Mouse (Mus musculus) midbrain, embryonic 11.5 days (tissue): Measurements from ENCODE around the gene Map3k3. TPM values are rescaled to one million over a fixed set of nuclear protein-coding genes. Genes with fewer than 3 reads are reported as not detected.

Experiments
- ATAC-seq: fragments of 200-750 bp; cut with Nextera tagmentation; 2 replicates; pipeline ENCODE4 v1.8.0; 2017; ENCODE audit warnings: moderate TSS enrichment, moderate library complexity; ENCODE audit not compliant: low FRiP score
- DNase-seq: peaks from one replicate; pipeline ENCODE4 v3.0.0; 2015; ENCODE audit warnings: low spot score; ENCODE audit errors: missing footprints
- H3K27ac ChIP-seq: fragments of 300-500 bp; sonication (generic); 2 replicates; pipeline ENCODE4 v1.5.1; 2014; ENCODE audit warnings: low read depth, low read length
- H3K27me3 ChIP-seq: fragments of 300-500 bp; sonication (generic); 2 replicates; pipeline ENCODE4 v1.6.1; 2014; ENCODE audit warnings: mild to moderate bottlenecking, low read length, moderate library complexity, mixed read lengths; ENCODE audit not compliant: control insufficient read depth, insufficient read depth
- H3K36me3 ChIP-seq: fragments of 300-500 bp; sonication (generic); 2 replicates; pipeline ENCODE4 v1.6.1; 2014; ENCODE audit warnings: mild to moderate bottlenecking, low read length, moderate library complexity, mixed read lengths; ENCODE audit not compliant: control insufficient read depth, insufficient read depth
- H3K4me1 ChIP-seq: fragments of 300-500 bp; sonication (generic); 2 replicates; pipeline ENCODE4 v1.6.1; 2014; ENCODE audit warnings: low read length; ENCODE audit not compliant: control insufficient read depth, insufficient read depth
- H3K4me2 ChIP-seq: fragments of 300-500 bp; sonication (generic); 2 replicates; pipeline ENCODE4 v1.6.1; 2014; ENCODE audit warnings: mild to moderate bottlenecking, moderate library complexity
- H3K4me3 ChIP-seq: fragments of 300-500 bp; sonication (generic); 2 replicates; pipeline ENCODE4 v1.5.1; 2014; ENCODE audit warnings: low read depth, low read length
- H3K9ac ChIP-seq: fragments of 300-500 bp; sonication (generic); 2 replicates; pipeline ENCODE4 v1.6.1; 2014; ENCODE audit warnings: low read length
- H3K9me3 ChIP-seq: fragments of 300-500 bp; sonication (generic); 2 replicates; pipeline ENCODE4 v1.6.1; 2016; ENCODE audit warnings: low read length; ENCODE audit not compliant: control insufficient read depth
- WGBS: fragments of 180-500 bp; shearing (Covaris S2); extraction: QIAGEN DNeasy Blood & Tissue Kit; methylation state at CpG from one replicate; pipeline ENCODE4 v1.1.7; 2014; 5-methylcytosine and 5-hydroxymethylcytosine counted together
- polyA plus RNA-seq: library from polyadenylated mRNA; unstranded; fragments of >200 nt; fragmentation: Nextera tagmentation; extraction: Ambion mirVana; gene quantifications from 2 replicates; pipeline ENCODE4 v1.2.1, GENCODE M21; 2014

The Map3k3 gene
- polyA plus RNA-seq, 1 experiment from 2014 or later = 16.8 TPM

GRCm38 (mm10) chr11:106053921-106054320, 30.5 kb upstream of the Map3k3 start:
- Histone ChIP-seq H3K36me3 (peaks cover 22% of the 10 kb centered on the region), H3K4me3 (no peak overlapping the region), H3K27me3 (no peaks in the 10 kb centered on the region), H3K27ac (no peak overlapping the region), H3K9ac (no peak overlapping the region), H3K4me2 (no peak overlapping the region), H3K9me3 (no peaks in the 10 kb centered on the region), H3K4me1 (no peaks in the 10 kb centered on the region)
- DNase-seq (no peak), ATAC-seq (no peak)
- 93% methylated on average over 2 of the region's 2 CpGs for WGBS

- no peak overlapping the region for H3K27ac ChIP-seq
- no peaks in the 10 kb centered on the region for H3K4me1 ChIP-seq
- no peaks in the 10 kb centered on the region for H3K9me3 ChIP-seq
- H3K36me3 ChIP-seq = peaks cover 22% of the 10 kb centered on the region
- no peak overlapping the region for H3K9ac ChIP-seq
- H3K4me3 ChIP-seq = no peak overlapping the region
- 92% methylated on average over 8 of the region's 8 CpGs for WGBS
- ATAC-seq = no peak
- no peak overlapping the region for H3K4me2 ChIP-seq
- no peaks in the 10 kb centered on the region for H3K27me3 ChIP-seq
- DNase-seq = no peak
Observed at GRCm38 (mm10) chr11:106054600-106054999, 29.8 kb upstream of the Map3k3 start.

- Histone ChIP-seq H3K36me3 (peaks cover 22% of the 10 kb centered on the region), H3K4me1 (no peaks in the 10 kb centered on the region), H3K4me3 (no peak overlapping the region), H3K4me2 (no peak overlapping the region), H3K27me3 (no peaks in the 10 kb centered on the region), H3K9me3 (no peaks in the 10 kb centered on the region), H3K9ac (no peak overlapping the region), H3K27ac (no peak overlapping the region)
- DNase-seq (no peak), ATAC-seq (no peak)
- 92% methylated on average over 6 of the region's 6 CpGs for WGBS
Observed at GRCm38 (mm10) chr11:106055341-106055740, 29.1 kb upstream of the Map3k3 start.

GRCm38 (mm10) chr11:106056819-106057491, 27.5 kb upstream of the Map3k3 start:
- Histone ChIP-seq H3K27ac (no peak overlapping the region), H3K4me1 (no peaks in the 10 kb centered on the region), H3K9ac (no peak overlapping the region), H3K9me3 (no peaks in the 10 kb centered on the region), H3K4me3 (no peak overlapping the region), H3K4me2 (no peak overlapping the region), H3K27me3 (no peaks in the 10 kb centered on the region), H3K36me3 (peaks cover 15% of the 10 kb centered on the region)
- 94% methylated on average over 8 of the region's 8 CpGs for WGBS
- DNase-seq (no peak), ATAC-seq (no peak)

GRCm38 (mm10) chr11:106058020-106058419, 26.4 kb upstream of the Map3k3 start:
- no peak for DNase-seq
- 86% methylated on average over 8 of the region's 8 CpGs for WGBS
- H3K36me3 ChIP-seq = peaks cover 11% of the 10 kb centered on the region; the same call in 1 of the 2 replicates

GRCm38 (mm10) chr11:106060549-106060948, 23.9 kb upstream of the Map3k3 start:
- Histone ChIP-seq H3K9ac (no peak overlapping the region), H3K4me1 (no peaks in the 10 kb centered on the region), H3K36me3 (no peaks in the 10 kb centered on the region), H3K4me2 (no peak overlapping the region), H3K4me3 (no peak overlapping the region), H3K27ac (no peak overlapping the region), H3K9me3 (no peaks in the 10 kb centered on the region), H3K27me3 (no peaks in the 10 kb centered on the region)
- 93% methylated on average over 1 of the region's 1 CpGs for WGBS
- DNase-seq (no peak), ATAC-seq (no peak)

More at GRCm38 (mm10) chr11:106058020-106058419, 26.4 kb upstream of the Map3k3 start:
- H3K9ac ChIP-seq = no peak overlapping the region
- no peak overlapping the region for H3K4me3 ChIP-seq
- no peak for ATAC-seq
- no peaks in the 10 kb centered on the region for H3K4me1 ChIP-seq
- no peak overlapping the region for H3K27ac ChIP-seq
- H3K27me3 ChIP-seq = no peaks in the 10 kb centered on the region
- H3K9me3 ChIP-seq = no peaks in the 10 kb centered on the region
- no peak overlapping the region for H3K4me2 ChIP-seq

GRCm38 (mm10) chr11:106061311-106061710, 23.1 kb upstream of the Map3k3 start:
- 83% methylated on average over 1 of the region's 1 CpGs for WGBS
- no peak for ATAC-seq
- Histone ChIP-seq H3K4me1 (no peaks in the 10 kb centered on the region), H3K27me3 (no peaks in the 10 kb centered on the region), H3K27ac (no peak overlapping the region), H3K9me3 (no peaks in the 10 kb centered on the region), H3K4me2 (no peak overlapping the region), H3K9ac (no peak overlapping the region), H3K36me3 (no peaks in the 10 kb centered on the region), H3K4me3 (no peak overlapping the region)
- DNase-seq = no peak

GRCm38 (mm10) chr11:106063756-106064155, 20.7 kb upstream of the Map3k3 start:
- no peaks in the 10 kb centered on the region for H3K27me3 ChIP-seq
- no peaks in the 10 kb centered on the region for H3K36me3 ChIP-seq
- WGBS = 82% methylated on average over 5 of the region's 5 CpGs
- H3K4me2 ChIP-seq = no peak overlapping the region
- H3K9me3 ChIP-seq = no peaks in the 10 kb centered on the region
- H3K4me3 ChIP-seq = no peak overlapping the region
- DNase-seq (no peak), ATAC-seq (no peak)
- no peak overlapping the region for H3K9ac ChIP-seq
- H3K4me1 ChIP-seq = peaks cover 5% of the 10 kb centered on the region; the same call in 1 of the 2 replicates
- no peak overlapping the region for H3K27ac ChIP-seq

GRCm38 (mm10) chr11:106065073-106065922, 19.1 kb upstream of the Map3k3 start:
- H3K36me3 ChIP-seq = no peaks in the 10 kb centered on the region
- H3K27ac ChIP-seq = no peak overlapping the region
- H3K9ac ChIP-seq = peak overlapping the region; percentile 73
- no peak for ATAC-seq
- DNase-seq = no peak
- no peaks in the 10 kb centered on the region for H3K9me3 ChIP-seq
- peaks cover 5% of the 10 kb centered on the region; the same call in 1 of the 2 replicates for H3K4me1 ChIP-seq
- 48% methylated on average over 18 of the region's 18 CpGs for WGBS
- H3K4me2 ChIP-seq = peak overlapping the region; percentile 88
- H3K27me3 ChIP-seq = no peaks in the 10 kb centered on the region
- H3K4me3 ChIP-seq = peak overlapping the region; percentile 80
